Mouse (Mus musculus) gastrocnemius, postnatal 25 days (tissue): ENCODE data around the gene Cnnm1. TPM values are rescaled to one million over a fixed set of nuclear protein-coding genes. Genes with fewer than 3 reads are reported as not detected.

Source experiments
- DNase-seq: peaks from one replicate; pipeline ENCODE4 v3.0.0; 2022
- long read RNA-seq, 2 experiments: library from polyadenylated mRNA; stranded (forward); transcript quantifications; one replicate each; pipeline ENCODE4 v2.0.0; 2021
- total RNA-seq, 2 experiments: library from RNA; stranded (reverse); gene quantifications; 1 replicate in 1 of 2; 2 replicates in 1 of 2; pipeline ENCODE4 v1.2.3; 2021

Gene Cnnm1
- total RNA-seq, result under 1 TPM in 1 of 2 experiments, not detected in 1; 0.05 TPM
- long read RNA-seq, experiment 1, result 0 reads
- long read RNA-seq, experiment 2, result 0 reads

DNA sequence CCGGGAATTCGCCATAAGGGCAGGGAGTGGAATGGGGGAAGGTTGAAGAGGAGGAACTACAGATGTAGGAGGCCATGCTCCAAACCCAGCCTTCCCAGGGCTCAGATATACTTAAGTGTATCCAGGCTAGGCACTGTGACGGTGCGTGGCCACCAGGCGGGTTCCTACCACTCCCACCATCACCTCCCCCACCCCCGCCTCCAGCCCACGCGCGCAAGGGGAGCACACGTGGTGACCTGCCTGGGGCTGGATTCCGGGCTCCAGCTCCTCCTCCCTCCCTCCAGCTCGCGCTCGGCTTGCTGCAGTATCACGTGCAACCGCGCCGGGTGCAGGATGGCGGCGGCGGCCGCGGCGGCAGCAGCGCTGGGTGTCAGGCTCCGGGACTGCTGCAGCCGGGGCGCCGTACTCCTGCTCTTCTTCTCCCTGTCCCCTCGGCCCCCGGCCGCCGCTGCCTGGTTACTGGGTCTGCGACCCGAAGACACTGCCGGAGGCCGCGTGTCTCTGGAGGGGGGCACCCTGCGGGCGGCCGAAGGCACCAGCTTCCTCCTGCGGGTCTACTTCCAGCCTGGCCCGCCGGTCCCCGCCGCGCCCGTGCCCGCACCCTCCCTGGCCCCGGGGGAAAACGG, at the start of gene Cnnm1:
Cnnm1 (plus strand) TSS at position 325 of the 626 bp plus-strand sequence.
- peak; percentile 10 for DNase-seq

DNA sequence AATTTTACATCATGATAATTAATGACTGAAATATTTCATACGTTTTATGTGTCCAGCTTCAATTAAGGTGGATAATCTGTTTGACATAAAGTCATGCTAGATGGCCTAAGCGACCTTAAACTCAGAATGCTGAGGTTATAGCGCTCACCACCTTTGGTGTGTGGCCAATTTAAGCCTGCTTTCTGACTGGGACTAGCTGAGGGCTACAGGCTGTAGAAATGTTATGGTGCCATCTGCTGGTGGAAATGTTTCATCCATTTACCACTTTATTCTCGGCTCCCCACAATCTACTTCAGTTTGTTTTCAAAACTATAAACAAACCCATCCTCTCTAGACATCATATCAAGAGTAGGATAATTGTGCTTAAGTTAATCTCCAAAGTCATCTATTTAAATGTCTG, 43.9 kb upstream of the Cnnm1 start:
- DNase-seq, result no peak

DNA sequence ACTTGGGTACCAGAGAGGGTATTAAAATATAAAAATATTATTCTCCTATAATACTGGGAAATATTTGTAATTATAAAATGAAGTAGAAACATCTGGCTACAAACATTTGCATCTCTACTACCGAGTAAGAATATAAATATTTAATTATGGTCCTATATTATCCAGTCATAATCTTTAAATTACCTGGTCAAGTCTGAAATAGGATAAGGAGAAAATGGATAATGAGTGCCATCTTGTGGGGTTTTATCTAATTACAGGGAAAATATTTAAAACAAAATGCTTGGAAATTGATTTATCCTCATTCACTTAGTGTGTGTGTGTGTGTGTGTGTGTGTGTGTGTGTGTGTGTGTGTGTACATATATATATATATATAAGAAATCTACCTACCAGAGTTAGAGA, 33.1 kb upstream of the Cnnm1 start:
- no peak for DNase-seq

DNA sequence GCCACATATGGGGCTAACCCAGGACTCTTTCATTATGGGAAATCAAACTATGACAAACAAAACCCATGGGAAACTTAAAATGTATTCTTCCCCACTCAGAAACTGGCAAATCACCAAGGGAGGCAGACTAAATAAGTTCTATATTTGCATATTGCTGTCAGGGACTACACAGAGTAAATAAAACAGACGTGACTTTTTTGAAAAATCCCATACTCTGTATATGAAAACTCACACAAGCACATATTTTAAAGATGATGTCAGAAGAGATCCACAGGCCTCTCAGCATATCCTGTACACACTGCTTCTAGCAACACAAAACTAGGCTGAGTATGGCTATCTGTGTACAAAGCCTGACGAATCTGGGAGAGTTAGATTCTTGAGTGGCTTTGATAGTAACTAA, 24.7 kb upstream of the Cnnm1 start:
- no peak for DNase-seq

DNA sequence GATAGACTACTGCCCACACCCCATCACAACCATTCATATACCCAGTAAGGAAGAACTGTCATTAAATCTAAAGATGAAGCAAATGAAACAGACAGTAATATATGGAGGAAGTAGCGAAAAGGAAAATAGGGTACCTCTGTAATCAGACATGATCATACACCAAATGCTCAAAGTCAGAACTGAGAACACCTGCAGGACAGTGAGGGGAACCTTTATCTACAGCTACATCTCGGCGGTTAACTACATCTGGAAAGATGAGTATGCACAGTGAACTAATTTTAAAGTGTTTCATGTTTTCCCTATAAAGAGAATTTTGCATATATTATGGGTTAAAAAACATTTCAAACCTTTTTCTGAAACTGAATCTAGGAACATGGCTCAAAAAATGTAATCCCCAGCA, 19.7 kb upstream of the Cnnm1 start:
- DNase-seq, result no peak

DNA sequence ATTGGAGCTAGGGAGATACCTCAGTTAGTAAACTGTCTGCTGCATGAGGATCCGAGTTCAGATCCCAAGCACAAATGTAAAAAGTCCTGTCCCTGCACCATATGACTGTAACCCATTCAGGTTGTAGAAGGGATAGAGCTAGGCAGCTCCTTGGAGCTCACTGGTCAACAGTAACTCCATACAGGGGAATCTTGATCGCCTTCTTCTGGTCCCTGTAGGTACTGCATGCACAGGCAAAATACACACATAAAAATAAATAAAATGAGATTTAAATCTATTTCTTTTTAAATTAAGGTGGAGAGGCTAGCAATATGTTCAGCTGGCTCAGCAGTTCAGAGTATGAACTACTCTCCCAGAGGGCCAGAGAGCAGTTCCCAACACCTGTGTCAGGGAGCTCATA, 16.2 kb upstream of the Cnnm1 start:
- no peak for DNase-seq

DNA sequence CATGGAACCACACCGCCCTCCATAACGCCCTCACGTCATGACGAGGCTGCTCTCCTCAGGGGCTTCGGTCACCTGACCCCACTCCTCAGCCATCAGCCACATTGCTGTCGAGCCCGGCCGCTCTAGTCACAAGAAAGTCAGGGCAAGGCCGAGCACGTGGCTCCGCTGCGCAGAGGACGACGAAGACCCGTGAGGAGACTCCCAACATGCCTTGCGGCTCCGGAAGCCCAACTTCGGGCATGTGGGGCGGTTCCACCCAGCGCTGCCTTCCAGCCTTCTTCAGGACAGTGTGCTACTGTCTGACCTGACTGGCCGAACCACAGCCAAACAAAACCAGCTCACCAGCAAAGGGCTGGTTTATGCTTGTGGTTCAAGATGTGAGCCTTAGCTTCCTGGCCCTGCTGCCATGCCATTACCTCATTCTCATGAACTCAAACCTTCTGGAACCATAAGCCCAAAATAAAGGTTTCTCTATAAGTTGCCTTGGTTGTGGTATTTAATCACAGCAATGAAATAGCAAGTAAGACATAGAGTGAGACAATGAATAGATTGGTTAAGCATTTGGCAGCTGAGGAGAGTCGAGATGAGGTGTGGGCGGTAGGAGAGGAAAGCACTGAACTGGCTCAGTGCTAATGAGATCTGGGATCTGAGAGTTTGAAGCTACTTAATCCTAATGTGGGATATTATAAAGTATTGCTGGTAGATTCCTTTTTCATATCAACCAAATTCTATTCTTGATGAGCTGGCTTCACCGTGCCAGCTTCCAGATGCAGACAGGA, 12.6 kb upstream of the Cnnm1 start:
- DNase-seq, result no peak

DNA sequence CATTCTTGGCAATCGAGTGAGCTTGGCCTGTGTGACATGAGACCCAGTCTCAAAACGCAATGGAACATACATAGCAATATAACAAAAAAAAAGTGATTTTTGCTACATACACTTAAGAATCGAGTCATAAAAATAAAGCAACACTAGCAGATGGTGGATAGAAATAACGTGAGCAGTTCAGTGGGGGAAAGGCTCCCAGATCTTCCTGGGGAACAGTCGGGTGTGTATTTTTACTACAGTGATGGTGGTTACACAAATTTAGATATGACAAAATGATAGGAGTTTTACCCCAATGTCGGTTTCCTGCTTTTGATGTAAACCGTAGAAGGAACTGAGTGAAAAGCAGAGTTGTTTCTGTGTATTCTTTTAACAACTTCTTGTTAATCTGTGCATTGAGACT, 990 bp upstream of the Cnnm1 start:
- DNase-seq, result no peak

DNA sequence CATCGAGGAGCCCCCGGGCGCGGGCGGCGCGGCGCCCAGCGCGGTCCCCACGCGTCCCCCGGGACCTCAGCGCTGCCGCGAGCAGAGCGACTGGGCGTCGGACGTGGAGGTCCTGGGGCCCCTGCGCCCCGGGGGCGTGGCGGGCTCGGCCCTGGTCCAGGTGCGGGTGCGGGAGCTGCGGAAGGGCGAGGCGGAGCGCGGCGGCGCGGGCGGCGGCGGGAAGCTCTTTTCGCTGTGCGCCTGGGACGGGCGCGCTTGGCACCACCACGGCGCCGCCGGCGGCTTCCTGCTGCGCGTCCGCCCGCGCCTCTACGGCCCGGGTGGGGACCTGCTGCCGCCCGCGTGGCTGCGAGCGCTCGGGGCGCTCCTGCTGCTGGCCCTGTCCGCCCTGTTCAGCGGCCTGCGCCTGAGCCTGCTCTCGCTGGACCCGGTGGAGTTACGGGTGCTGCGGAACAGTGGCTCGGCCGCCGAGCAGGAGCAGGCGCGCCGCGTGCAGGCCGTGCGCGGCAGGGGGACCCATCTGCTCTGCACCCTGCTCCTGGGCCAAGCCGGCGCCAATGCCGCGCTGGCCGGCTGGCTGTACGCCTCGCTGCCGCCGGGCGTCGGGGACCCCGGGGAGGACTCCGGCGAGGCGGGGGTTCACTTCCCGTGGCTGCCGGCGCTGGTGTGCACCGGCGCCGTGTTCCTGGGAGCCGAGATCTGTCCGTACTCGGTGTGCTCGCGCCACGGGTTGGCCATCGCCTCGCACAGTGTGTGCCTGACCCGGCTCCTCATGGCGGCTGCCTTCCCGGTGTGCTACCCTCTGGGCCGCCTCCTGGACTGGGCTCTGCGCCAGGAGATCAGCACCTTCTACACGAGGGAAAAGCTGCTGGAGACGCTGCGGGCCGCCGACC, 778 bp downstream of the Cnnm1 start:
- DNase-seq, result peak; percentile 11

DNA sequence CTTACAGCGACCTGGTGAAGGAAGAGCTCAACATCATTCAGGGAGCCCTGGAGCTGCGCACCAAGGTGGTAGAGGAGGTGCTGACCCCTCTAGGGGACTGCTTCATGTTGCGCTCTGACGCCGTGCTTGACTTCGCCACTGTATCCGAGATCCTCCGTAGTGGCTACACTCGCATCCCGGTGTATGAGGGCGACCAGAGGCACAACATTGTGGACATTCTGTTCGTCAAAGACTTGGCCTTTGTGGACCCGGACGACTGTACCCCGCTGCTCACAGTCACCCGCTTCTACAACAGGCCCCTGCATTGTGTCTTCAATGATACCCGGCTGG, 1.4 kb downstream of the Cnnm1 start:
- no peak for DNase-seq

DNA sequence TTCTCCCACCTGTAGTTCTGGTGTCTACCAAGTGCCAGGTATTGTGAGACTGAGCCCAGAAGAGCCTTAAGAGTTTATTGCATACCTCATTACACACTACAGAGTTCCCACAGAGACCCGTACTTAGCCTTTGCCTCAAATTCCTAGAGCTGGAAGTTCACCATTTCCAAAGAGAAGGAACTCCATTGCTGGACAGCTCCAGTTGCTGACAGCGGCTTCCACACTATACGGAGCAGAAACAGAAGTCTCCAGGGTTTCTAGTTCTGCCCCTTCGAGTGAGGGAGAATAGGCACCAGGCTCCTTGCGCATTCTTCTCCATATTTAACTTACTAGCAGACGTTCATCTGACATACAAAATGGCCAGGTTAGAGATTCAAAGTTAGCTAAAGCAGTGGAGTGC, 2.0 kb downstream of the Cnnm1 start:
- no peak for DNase-seq

DNA sequence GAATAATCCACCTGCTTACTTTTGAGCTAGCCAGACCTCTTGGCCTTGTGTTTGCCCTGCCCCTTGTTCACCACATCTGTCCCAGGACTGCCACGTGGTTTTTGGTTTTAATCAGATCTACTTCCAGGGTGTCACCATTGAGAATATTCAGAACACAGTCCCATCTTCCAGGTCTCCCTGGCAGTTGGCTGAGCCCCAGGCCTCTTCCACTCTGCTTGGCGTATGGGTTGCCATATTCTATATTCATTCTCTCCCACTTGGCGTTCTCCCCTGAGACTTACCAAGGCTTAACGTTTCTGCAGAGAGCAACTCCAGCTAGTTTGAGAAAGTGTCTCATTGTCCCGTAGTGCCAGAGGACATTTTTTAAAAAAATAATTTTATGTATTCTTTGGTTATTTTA, 2.7 kb downstream of the Cnnm1 start:
- no peak for DNase-seq

DNA sequence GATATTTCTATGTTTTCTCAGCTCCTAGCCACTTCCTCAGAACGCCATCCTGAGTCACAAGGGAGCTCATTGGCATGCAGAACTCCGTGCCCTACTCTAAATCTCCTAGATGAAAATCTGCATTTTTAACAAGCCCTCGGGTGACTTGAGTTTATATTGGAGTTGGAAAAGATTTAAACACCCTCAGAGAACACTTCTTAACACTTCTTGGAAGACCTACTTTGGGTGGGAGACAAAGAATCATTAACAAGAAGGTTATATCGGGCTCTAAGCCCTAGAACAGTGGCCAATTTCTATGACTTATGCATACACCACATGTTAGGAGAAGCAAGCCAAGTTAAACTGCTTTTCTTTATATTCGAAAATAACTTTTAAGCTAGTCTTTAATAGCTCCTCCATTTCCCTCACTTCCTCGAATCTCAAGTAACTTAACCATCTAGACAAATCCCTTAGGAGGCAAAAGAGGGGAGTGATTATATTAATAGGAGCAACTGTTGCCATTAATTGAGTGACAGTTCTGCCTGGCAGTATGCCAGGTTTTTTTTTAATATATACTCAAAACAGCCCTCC, 4.5 kb downstream of the Cnnm1 start:
- DNase-seq, result no peak

DNA sequence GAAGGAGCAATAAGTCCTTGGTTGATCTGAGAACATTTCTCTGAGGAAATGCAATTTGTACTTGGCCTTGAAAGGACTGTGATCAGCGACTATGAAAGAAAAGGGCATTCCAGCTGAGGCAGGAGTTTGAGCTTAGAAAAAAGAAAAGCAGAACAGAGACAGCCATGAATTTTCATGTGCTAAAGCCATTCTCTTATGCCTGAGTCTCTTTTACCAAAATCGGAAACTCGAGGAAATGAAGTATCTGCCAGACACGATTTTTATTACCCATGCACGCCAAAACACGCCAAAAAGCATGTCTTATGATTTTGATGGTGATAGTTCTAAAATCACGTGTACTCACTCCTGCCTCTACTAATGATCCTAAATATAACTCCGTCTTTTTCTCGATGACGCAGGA, 11.3 kb downstream of the Cnnm1 start:
- no peak for DNase-seq

DNA sequence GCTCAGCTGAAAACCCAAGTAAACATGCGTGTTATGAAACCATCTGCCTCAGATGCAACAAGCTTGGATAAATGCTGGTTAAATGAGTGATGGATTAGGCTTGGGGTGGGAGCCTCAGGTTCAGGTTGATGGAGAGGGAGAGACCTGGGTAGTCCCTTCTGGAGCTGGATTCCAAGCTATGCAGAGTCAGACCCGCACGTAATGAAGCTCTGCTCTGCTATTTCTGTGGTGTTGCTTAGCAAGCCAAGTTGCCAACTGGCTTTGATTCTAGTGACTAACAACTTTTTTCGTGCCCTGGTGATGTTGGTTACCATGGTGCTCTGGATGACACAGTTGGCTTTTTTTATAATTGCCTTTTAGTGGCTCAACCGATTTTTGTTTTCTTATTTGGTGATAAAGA, 11.9 kb downstream of the Cnnm1 start:
- no peak for DNase-seq

DNA sequence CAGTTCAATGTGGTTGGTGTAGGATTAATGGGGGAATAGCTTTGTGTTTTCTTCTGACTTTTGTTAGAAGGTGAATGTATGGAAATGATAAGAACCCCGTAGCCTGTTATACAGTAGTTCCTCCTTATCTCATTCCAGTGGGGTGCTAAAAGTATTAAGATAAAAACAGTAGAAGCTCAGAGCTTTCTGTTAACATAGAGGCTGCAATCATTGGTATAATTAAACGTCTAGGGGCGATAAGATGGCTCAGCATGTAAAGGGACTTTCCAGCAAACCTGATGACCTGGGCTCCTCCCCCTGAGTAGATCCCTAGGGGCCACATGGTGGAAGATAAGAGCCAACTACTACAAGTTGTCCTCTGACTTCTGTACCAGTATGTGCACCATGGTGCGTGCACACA, 12.8 kb downstream of the Cnnm1 start:
- no peak for DNase-seq

DNA sequence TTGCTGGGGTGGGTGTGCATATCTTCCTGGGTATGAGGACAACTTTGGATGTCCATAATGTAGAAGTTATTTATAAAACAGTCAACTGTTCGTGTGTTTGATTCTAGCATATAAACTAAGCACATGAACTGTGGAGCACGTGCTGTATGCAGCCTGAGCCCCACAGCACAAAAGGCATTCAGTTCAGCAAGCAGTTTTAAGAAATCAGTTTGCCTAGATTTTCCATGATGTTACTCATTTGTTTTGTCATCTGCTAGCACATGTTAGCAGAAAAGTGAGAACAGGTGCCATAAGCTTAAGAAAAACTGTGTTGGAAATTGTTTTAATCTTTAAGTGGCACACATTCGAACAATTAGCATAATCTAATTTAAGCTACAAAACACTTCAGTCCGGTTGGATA, 19.7 kb downstream of the Cnnm1 start:
- no peak for DNase-seq

DNA sequence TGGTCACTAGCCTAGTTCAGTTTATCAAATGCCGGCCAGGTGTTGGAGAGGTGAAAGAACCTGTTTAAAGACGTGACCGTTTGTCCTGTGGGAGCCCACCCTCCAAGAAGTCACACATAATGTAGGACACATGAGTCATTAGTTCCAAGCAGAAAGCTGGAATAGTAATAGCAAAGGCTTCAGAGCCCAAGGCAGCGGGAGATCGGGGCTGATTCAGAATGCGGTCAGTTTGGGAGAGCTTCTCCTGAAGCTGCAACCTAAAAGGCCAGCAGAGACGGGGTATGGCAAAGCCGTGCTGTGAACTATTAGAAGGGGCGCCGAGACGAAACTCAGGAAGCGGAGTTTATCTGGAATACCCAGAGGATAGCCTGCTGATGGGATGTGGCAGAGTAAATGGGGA, 20.2 kb downstream of the Cnnm1 start:
- no peak for DNase-seq

DNA sequence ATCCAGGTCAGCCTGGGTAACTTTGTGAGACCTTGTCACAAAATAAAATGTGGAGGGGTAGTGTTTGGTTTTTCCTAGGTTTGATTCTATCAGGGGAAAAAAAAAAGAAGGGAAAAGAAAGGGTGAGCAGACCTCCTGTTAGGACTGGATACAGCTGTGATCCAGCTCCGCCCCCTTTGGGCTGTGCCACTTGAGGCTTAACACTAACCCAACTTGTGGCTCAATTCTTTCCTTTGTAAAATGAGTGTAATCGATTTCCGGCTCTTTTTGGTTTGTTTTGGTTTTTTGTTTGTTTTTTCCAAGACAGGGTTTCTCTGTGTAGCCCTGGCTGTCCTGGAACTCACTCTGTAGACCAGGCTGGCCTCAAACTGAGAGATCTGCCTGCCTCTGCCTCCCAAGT, 21.9 kb downstream of the Cnnm1 start:
- no peak for DNase-seq

DNA sequence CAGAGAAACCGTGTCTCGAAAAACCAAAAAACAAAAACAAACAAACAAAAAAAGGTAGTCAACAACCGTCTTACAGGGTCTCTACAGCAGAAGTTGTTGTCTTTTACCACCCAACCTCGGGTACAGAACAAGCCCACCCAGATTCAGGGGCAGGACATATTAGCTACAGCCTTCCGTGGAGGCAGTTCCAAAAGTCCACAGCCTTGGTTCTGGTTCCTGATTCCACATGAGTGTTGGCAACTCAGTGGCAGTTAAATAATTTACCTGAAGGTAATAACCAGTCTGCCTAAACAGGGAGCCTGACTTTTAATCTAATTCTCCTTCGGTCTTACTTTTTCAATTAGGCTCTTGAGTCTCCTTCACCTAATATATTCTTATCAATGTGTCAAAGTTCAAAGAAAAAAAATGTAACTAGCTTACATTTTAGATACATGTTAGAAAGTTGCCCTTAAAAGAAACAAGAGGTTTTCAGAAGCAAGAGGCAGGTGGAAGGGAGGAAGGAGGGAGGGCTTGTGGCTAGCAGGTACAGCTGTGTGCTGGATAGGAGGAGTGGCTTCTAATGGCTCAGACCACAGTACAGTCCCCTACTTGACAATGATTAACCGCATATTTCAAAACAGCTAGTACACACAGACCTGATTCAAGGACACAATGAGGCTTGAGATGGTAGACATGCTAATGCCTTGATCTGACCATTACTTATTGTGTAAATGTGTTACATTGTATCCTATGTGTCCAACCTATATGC, 23.5 kb downstream of the Cnnm1 start:
- DNase-seq, result no peak

DNA sequence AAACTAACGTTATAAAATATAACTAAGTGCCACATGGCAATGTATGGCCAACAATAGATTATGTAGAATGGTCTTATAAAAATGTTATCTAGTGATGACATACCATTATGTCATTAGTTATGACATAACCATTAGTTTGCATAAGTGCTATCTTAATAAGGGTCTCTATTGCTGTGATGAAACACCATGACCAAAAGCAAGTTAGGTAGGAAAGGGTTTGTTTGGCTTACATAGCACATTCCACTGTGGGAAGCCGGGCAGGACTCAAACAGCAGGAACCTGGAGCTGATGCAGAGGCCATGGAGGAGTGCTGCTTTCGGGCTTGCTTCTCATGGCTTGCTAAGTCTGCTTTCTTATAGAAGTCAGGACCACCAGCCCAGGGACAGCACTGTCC, 24.1 kb downstream of the Cnnm1 start:
- no peak for DNase-seq

DNA sequence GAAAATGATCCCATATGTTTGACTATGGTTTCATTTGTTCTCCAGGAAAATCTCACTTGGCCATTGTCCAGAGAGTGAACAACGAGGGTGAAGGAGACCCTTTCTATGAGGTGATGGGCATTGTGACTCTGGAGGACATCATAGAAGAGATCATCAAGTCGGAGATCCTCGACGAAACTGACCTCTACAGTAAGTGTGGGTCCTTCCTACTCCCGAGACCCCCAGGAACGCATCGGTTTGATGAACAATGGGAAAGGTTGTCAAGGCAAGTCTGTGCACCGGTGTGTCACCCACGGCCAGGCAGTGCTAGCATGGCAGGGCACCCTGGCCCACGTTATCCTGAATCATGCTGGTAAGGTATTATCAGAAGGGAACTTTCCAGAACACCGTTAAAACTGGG, 24.8 kb downstream of the Cnnm1 start:
- no peak for DNase-seq
